Mouse (Mus musculus) G1E (cell line): ENCODE data around the gene Hspa1l.

Experiments
- CTCF ChIP-seq: IDR thresholded peaks from 2 replicates; pipeline ENCODE4 v1.5.1; 2012; ENCODE audit warnings: low read depth, low read length, inconsistent platforms, mixed read lengths
- GATA1 ChIP-seq: IDR thresholded peaks from 2 replicates; pipeline ENCODE4 v1.6.1; 2012; ENCODE audit warnings: borderline replicate concordance, low read length, inconsistent platforms, mixed read lengths

GRCm38 (mm10) chr17:34981690-34982180 lies 9.2 kb downstream of the Hspa1l start, which contains the start of gene Lsm2:
- no peak for TF ChIP-seq CTCF
- TF ChIP-seq GATA1: no peak
